In genomic region chr8:79727900-79728299, GRCm38 (mm10) we compare ENCODE assay signal across 23 mouse cellular contexts. TPM values are rescaled to one million over a fixed set of nuclear protein-coding genes. Genes with fewer than 3 reads are reported as not detected.
DNase-seq lines count a peak whose midpoint lies in the region; ATAC-seq and TF ChIP-seq lines count a peak whose summit lies in the region.
"Had no signal": no experiment of that assay in that cellular context is flagged by ENCODE, and none has a peak within 500 bp of the region (broad histone marks: within the 10 kb centered on the region; RNA-seq: fewer than 3 reads in every experiment).

No protein-coding gene starts in this region.

- in situ Hi-C loops in ES-E14 (cut with MboI; ENCODE audit: low sequenced_read_pairs in 2 of 2, unreplicated experiment in 2 of 2), result no loop called here

- DNase-seq in heart, adult 2 months, result no peak
- no peak for DNase-seq in heart, adult 9 months (ENCODE audit: low spot score in 2 of 2)
- DNase-seq in liver, postnatal 0 days, result no peak
- DNase-seq in 3134 (ENCODE audit: extremely low read depth, insufficient read length, low spot score) (peak; percentile 7), ES-E14 (ENCODE audit: low read depth, low spot score) (no peak)
- no peak for DNase-seq in right cerebral cortex, postnatal 36 days (ENCODE audit: low spot score in 2 of 2)
- DNase-seq: adrenal gland, postnatal 25 days; cerebellum, adult 11-12 months; cerebellum, postnatal 25 days; gastrocnemius, postnatal 10 days; heart, adult 11 months; heart, postnatal 36 days; kidney, adult 11 months; kidney, postnatal 14 days; layer of hippocampus, adult 9-11 months; thymus, adult 18-20 months had no signal

- no peak for TF ChIP-seq EP300 in heart, adult 2 months (IDR thresholded peaks at IDR 0.05; ENCODE audit: insufficient read depth, low read depth, low read length)
- no peak for TF ChIP-seq EP300 in liver, postnatal 0 days (IDR thresholded peaks at IDR 0.05; ENCODE audit: low read depth)

- H3K4me3 ChIP-seq in heart, adult 2 months, result no peak overlapping the region
- H3K4me3 ChIP-seq in liver, postnatal 0 days (ENCODE audit: low read depth, low read length), result no peak overlapping the region
- H3K4me3 ChIP-seq in liver, embryonic 12.5 days, result no peak overlapping the region
- no peak overlapping the region for H3K4me3 ChIP-seq in ES-E14 (ENCODE audit: insufficient read depth in 1 of 2, low read depth in 1 of 2, low read length in 2 of 2, poor library complexity in 1 of 2, severe bottlenecking in 1 of 2)
- H3K4me3 ChIP-seq: embryonic facial prominence, embryonic 15.5 days; forebrain, embryonic 10.5 days; hindbrain, embryonic 15.5 days; lung, embryonic 15.5 days had no signal

- ATAC-seq in liver, postnatal 0 days, result no peak
- no peak for ATAC-seq in liver, embryonic 12.5 days
- ATAC-seq in erythroblast, adult 5-6 weeks (replicated peaks; ENCODE audit: low FRiP score, poor library complexity, severe bottlenecking), result no peak

- H3K27ac ChIP-seq in heart, adult 2 months, result no peak overlapping the region
- H3K27ac ChIP-seq in liver, postnatal 0 days (ENCODE audit: low read depth), result no peak overlapping the region
- H3K27ac ChIP-seq in liver, embryonic 12.5 days, result no peak overlapping the region
- H3K27ac ChIP-seq in ES-E14 (ENCODE audit: insufficient read depth, low read depth, low read length, poor library complexity, severe bottlenecking), result no peak overlapping the region
- H3K27ac ChIP-seq: embryonic facial prominence, embryonic 15.5 days; forebrain, embryonic 10.5 days; hindbrain, embryonic 15.5 days; lung, embryonic 15.5 days had no signal

- WGBS in heart, adult 2 months, result 98% methylated on average over 1 of the region's 1 CpGs
- 83% methylated on average over 1 of the region's 1 CpGs for WGBS in liver, postnatal 0 days (ENCODE audit: insufficient replicate concordance)
- WGBS in liver, embryonic 12.5 days (ENCODE audit: insufficient replicate concordance), result 80% methylated on average over 1 of the region's 1 CpGs

- H3K79me2 ChIP-seq in heart, adult 2 months (replicated peaks; ENCODE audit: control insufficient read depth, insufficient read depth, low read length), result no peaks in the 10 kb centered on the region

- no peak for TF ChIP-seq POLR2A in heart, adult 2 months (IDR thresholded peaks at IDR 0.05; ENCODE audit: insufficient read depth, low read depth, low read length)

- H3K4me1 ChIP-seq in heart, adult 2 months (ENCODE audit: control insufficient read depth, insufficient read depth, low read length), result no peaks in the 10 kb centered on the region
- no peaks in the 10 kb centered on the region for H3K4me1 ChIP-seq in liver, postnatal 0 days (ENCODE audit: insufficient read depth)
- H3K4me1 ChIP-seq in liver, embryonic 12.5 days, result no peaks in the 10 kb centered on the region
- no peaks in the 10 kb centered on the region for H3K4me1 ChIP-seq in ES-E14 (ENCODE audit: control insufficient read depth in 2 of 2, insufficient read depth in 2 of 2, low read length in 2 of 2, poor library complexity in 1 of 2)
- H3K4me1 ChIP-seq: embryonic facial prominence, embryonic 15.5 days; forebrain, embryonic 10.5 days; hindbrain, embryonic 15.5 days; lung, embryonic 15.5 days had no signal

- H3K36me3 ChIP-seq in heart, adult 2 months (ENCODE audit: control insufficient read depth, insufficient read depth, low read length), result peaks cover 4% of the 10 kb centered on the region
- H3K36me3 ChIP-seq in liver, postnatal 0 days (replicated peaks; ENCODE audit: insufficient read depth, low read length), result peaks cover 16% of the 10 kb centered on the region
- H3K36me3 ChIP-seq in liver, embryonic 12.5 days, result peaks cover 29% of the 10 kb centered on the region; the same call in 1 of the 2 replicates
- peaks cover 2% of the 10 kb centered on the region; the same call in 1 of the 2 replicates for H3K36me3 ChIP-seq in ES-E14 (ENCODE audit: control insufficient read depth, insufficient read depth, low read length, poor library complexity, severe bottlenecking)

- intact Hi-C loops in heart, adult 2 months (cut with DNase I), result no loop called here

- H3K9me3 ChIP-seq in liver, postnatal 0 days (ENCODE audit: low read length), result no peaks in the 10 kb centered on the region
- no peaks in the 10 kb centered on the region for H3K9me3 ChIP-seq in liver, embryonic 12.5 days (replicated peaks)
- H3K9me3 ChIP-seq in ES-E14 (ENCODE audit: control insufficient read depth, insufficient read depth, low read depth, low read length), result no peaks in the 10 kb centered on the region
- H3K9me3 ChIP-seq: embryonic facial prominence, embryonic 15.5 days; forebrain, embryonic 10.5 days; hindbrain, embryonic 15.5 days; lung, embryonic 15.5 days had no signal

- H3K27me3 ChIP-seq in heart, adult 2 months (ENCODE audit: control insufficient read depth, insufficient read depth, low read length), result no peaks in the 10 kb centered on the region
- no peaks in the 10 kb centered on the region for H3K27me3 ChIP-seq in liver, postnatal 0 days (ENCODE audit: insufficient read depth, low read length)
- H3K27me3 ChIP-seq in liver, embryonic 12.5 days (replicated peaks), result no peaks in the 10 kb centered on the region
- H3K27me3 ChIP-seq: embryonic facial prominence, embryonic 15.5 days; hindbrain, embryonic 15.5 days; lung, embryonic 15.5 days had no signal

- H3K9ac ChIP-seq in heart, adult 2 months (ENCODE audit: low read depth, low read length), result no peak overlapping the region
- no peak overlapping the region for H3K9ac ChIP-seq in liver, postnatal 0 days (replicated peaks)
- H3K9ac ChIP-seq in liver, embryonic 12.5 days, result no peak overlapping the region
- no peak overlapping the region for H3K9ac ChIP-seq in ES-E14 (ENCODE audit: insufficient read depth, low read depth, low read length, poor library complexity, severe bottlenecking)
- H3K9ac ChIP-seq: embryonic facial prominence, embryonic 15.5 days; hindbrain, embryonic 15.5 days; lung, embryonic 15.5 days had no signal

- peak; percentile 39 for TF ChIP-seq CTCF in heart, adult 2 months (IDR thresholded peaks at IDR 0.05)
- TF ChIP-seq CTCF in liver, postnatal 0 days (IDR thresholded peaks at IDR 0.05; ENCODE audit: low read depth), result 0 out of 2 replicates have a peak, but pooled peaks have one; percentile 5

- H3K4me2 ChIP-seq in liver, postnatal 0 days (ENCODE audit: low read depth, low read length), result no peak overlapping the region
- no peak overlapping the region for H3K4me2 ChIP-seq in liver, embryonic 12.5 days
- H3K4me2 ChIP-seq: embryonic facial prominence, embryonic 15.5 days; hindbrain, embryonic 15.5 days; liver, embryonic 11.5 days; lung, embryonic 15.5 days had no signal

TF ChIP-seq in ES-E14, 5 proteins besides CTCF, POLR2A, EP300 and RAD21:
- peak; percentile 28; the same call in 1 of the 2 replicates for TF ChIP-seq ZNF384 (IDR thresholded peaks at IDR 0.05; ENCODE audit: low read depth, low read length)
- no peak for TF ChIP-seq HCFC1 (IDR thresholded peaks at IDR 0.05; ENCODE audit: borderline replicate concordance, insufficient read depth, low read length)

RNA-seq across cellular contexts. Expression of gene Anapc10, which starts 16.3 kb away (rescaled TPM):
- 1 to 10 TPM; 5.3 to 5.5 TPM for total RNA-seq in heart, adult 2 months (2021)
- 2.0 and 2.1 TPM in 2 replicates for polyA plus RNA-seq in heart, adult 2 months (2012; rRNA removed)
- 14.1 and 14.5 TPM in 2 replicates for polyA plus RNA-seq in liver, postnatal 0 days (2015; fragmentation: Nextera tagmentation; extraction: Ambion mirVana)
- 22.1 and 22.8 TPM in 2 replicates for polyA plus RNA-seq in liver, embryonic 12.5 days (2016; fragmentation: Nextera tagmentation; extraction: Ambion mirVana)
- 11.0 and 16.5 TPM in 2 replicates for total RNA-seq in ES-E14 (2012; rRNA removed)
- 6.0 and 6.3 TPM in 2 replicates for total RNA-seq in erythroblast, adult 5-6 weeks (2015; ENCODE audit: low replicate concordance)
- 2.3 and 2.5 TPM in 2 replicates for total RNA-seq in erythroblast, adult 5-6 weeks (2017; ENCODE audit: low replicate concordance)

RNA-seq across cellular contexts. Expression of gene Abce1, which starts 16.4 kb away (rescaled TPM):
- 10 to 100 TPM; 44.4 to 46.4 TPM for total RNA-seq in heart, adult 2 months (2021)
- 15.4 and 29.1 TPM in 2 replicates for polyA plus RNA-seq in heart, adult 2 months (2012; rRNA removed)
- 25.6 and 29.6 TPM in 2 replicates for polyA plus RNA-seq in liver, postnatal 0 days (2015; fragmentation: Nextera tagmentation; extraction: Ambion mirVana)
- polyA plus RNA-seq in liver, embryonic 12.5 days (2016; fragmentation: Nextera tagmentation; extraction: Ambion mirVana), result 119 and 124 TPM in 2 replicates
- 98.8 and 168 TPM in 2 replicates for total RNA-seq in ES-E14 (2012; rRNA removed)
- total RNA-seq in erythroblast, adult 5-6 weeks (2015; ENCODE audit: low replicate concordance), result 34.5 and 49.4 TPM in 2 replicates
- 34.0 and 44.0 TPM in 2 replicates for total RNA-seq in erythroblast, adult 5-6 weeks (2017; ENCODE audit: low replicate concordance)
